Mouse (Mus musculus) CH12.LX (cell line): ENCODE data around the gene Jak1. TPM values are rescaled to one million over a fixed set of nuclear protein-coding genes. Genes with fewer than 3 reads are reported as not detected.
A peak's percentile ranks its signal among the peaks of the same experiment; 100 is the strongest.
"Not testable (repeated sequence)": the region's sequence is repeated elsewhere in the genome, so short reads cannot be mapped to it uniquely, and the experiment has no call there.

Source experiments
- DNase-seq: peaks from one replicate; pipeline ENCODE4 v3.0.0-alpha.2; 2013; ENCODE audit errors: extremely low read depth
- H3K27ac ChIP-seq: 2 replicates; pipeline ENCODE4 v1.5.1; 2012; ENCODE audit warnings: low read depth, mild to moderate bottlenecking, control low read depth, moderate library complexity; ENCODE audit not compliant: insufficient read depth
- H3K27me3 ChIP-seq: replicated peaks from 2 replicates; pipeline ENCODE3; 2012; ENCODE audit warnings: inconsistent platforms
- H3K36me3 ChIP-seq, 2 experiments: replicated peaks in 1 of 2; 2 replicates each; pipeline versions ENCODE3 to v1.6.1; 2012; ENCODE audit warnings: inconsistent platforms in 1 of 2, low read length in 1 of 2, mild to moderate bottlenecking in 1 of 2, mixed read lengths in 1 of 2, moderate library complexity in 1 of 2; ENCODE audit not compliant: control insufficient read depth in 1 of 2, insufficient read depth in 1 of 2
- H3K4me1 ChIP-seq, 2 experiments: 2 replicates each; pipeline ENCODE4 v1.6.1; 2012; ENCODE audit warnings: inconsistent platforms in 1 of 2, moderate library complexity in 1 of 2; ENCODE audit not compliant: insufficient read depth in 2 of 2, control insufficient read depth in 1 of 2
- H3K4me2 ChIP-seq: 2 replicates; pipeline ENCODE4 v1.6.1; 2012; ENCODE audit warnings: low read depth, mild to moderate bottlenecking, control low read depth; ENCODE audit not compliant: poor library complexity, insufficient read depth, severe bottlenecking
- H3K4me3 ChIP-seq, 3 experiments: fragments of 150-350 bp in 1 of 3; sonication (generic) in 1 of 3; replicated peaks in 1 of 3; 2 replicates each; pipeline versions ENCODE3 to v1.5.1; 2011 to 2012; ENCODE audit warnings: low read depth in 2 of 3, low read length in 2 of 3, mild to moderate bottlenecking in 2 of 3, moderate library complexity in 2 of 3, control low read depth in 1 of 3, improper control_type of control experiment in 1 of 3, inconsistent platforms in 1 of 3, mixed read lengths in 1 of 3; ENCODE audit not compliant: poor library complexity in 1 of 3
- H3K79me2 ChIP-seq: replicated peaks from 2 replicates; pipeline ENCODE4 v1.6.1; 2012; ENCODE audit warnings: mild to moderate bottlenecking, moderate library complexity; ENCODE audit not compliant: control insufficient read depth, poor library complexity, insufficient read depth, severe bottlenecking; ENCODE audit errors: extremely low read depth
- H3K9ac ChIP-seq: 2 replicates; pipeline ENCODE4 v1.6.1; 2012; ENCODE audit warnings: low read depth, mild to moderate bottlenecking, control low read depth, moderate library complexity; ENCODE audit not compliant: insufficient read depth
- H3K9me3 ChIP-seq: replicated peaks from 2 replicates; pipeline ENCODE3; 2012; ENCODE audit warnings: low read length, inconsistent platforms, mixed read lengths
- CTCF ChIP-seq, 2 experiments: IDR thresholded peaks in 1 of 2; conservative IDR thresholded peaks in 1 of 2; 2 replicates each; pipeline ENCODE4 v1.5.1; 2011 to 2012; ENCODE audit warnings: low read depth in 2 of 2, low read length in 2 of 2, improper control_type of control experiment in 1 of 2, inconsistent platforms in 1 of 2, mild to moderate bottlenecking in 1 of 2, moderate library complexity in 1 of 2
- ELF1 ChIP-seq: IDR thresholded peaks from 2 replicates; pipeline ENCODE4 v1.6.1; 2014; ENCODE audit warnings: low read depth, mild to moderate bottlenecking, inconsistent platforms, low read length, improper control_type of control experiment
- ETS1 ChIP-seq: conservative IDR thresholded peaks from 2 replicates; pipeline ENCODE4 v1.6.1; 2012; ENCODE audit warnings: low read depth, mild to moderate bottlenecking, inconsistent platforms, low read length, improper control_type of control experiment, moderate library complexity
- JUND ChIP-seq: conservative IDR thresholded peaks from 2 replicates; pipeline ENCODE4 v1.6.1; 2011; ENCODE audit warnings: low read depth, low read length, improper control_type of control experiment
- KAT2A ChIP-seq: IDR thresholded peaks from 2 replicates; pipeline ENCODE4 v1.6.1; 2012; ENCODE audit warnings: low read length, improper control_type of control experiment, inconsistent platforms; ENCODE audit not compliant: insufficient replicate concordance
- MAFK ChIP-seq: IDR thresholded peaks from 2 replicates; pipeline ENCODE4 v1.6.1; 2011; ENCODE audit warnings: low read length, improper control_type of control experiment; ENCODE audit not compliant: insufficient replicate concordance
- MXI1 ChIP-seq: IDR thresholded peaks from 2 replicates; pipeline ENCODE4 v1.6.1; 2011; ENCODE audit warnings: mild to moderate bottlenecking, low read depth, low read length, improper control_type of control experiment
- MYC ChIP-seq: IDR thresholded peaks from 2 replicates; pipeline ENCODE4 v1.6.1; 2011; ENCODE audit warnings: low read depth, mild to moderate bottlenecking, improper control_type of control experiment, low read length
- NELFE ChIP-seq: IDR thresholded peaks from 2 replicates; pipeline ENCODE4 v1.6.1; 2011; ENCODE audit warnings: low read depth, low read length, improper control_type of control experiment
- RAD21 ChIP-seq: IDR thresholded peaks from 2 replicates; pipeline ENCODE4 v1.6.1; 2011; ENCODE audit warnings: low read depth, mild to moderate bottlenecking, low read length, improper control_type of control experiment, moderate library complexity
- RCOR1 ChIP-seq: conservative IDR thresholded peaks from 2 replicates; pipeline ENCODE4 v1.6.1; 2012; ENCODE audit warnings: low read depth, mild to moderate bottlenecking, inconsistent platforms, low read length, improper control_type of control experiment
- SIN3A ChIP-seq: IDR thresholded peaks from 2 replicates; pipeline ENCODE4 v1.6.1; 2012; ENCODE audit warnings: low read length, improper control_type of control experiment, inconsistent platforms
- SMC3 ChIP-seq: IDR thresholded peaks from 2 replicates; pipeline ENCODE4 v1.6.1; 2011; ENCODE audit warnings: low read depth, low read length, improper control_type of control experiment
- ZC3H11A ChIP-seq: IDR thresholded peaks from 2 replicates; pipeline ENCODE4 v1.6.1; 2012; ENCODE audit warnings: low read depth, mild to moderate bottlenecking, inconsistent platforms, low read length, improper control_type of control experiment
- ZKSCAN1 ChIP-seq: IDR thresholded peaks from 2 replicates; pipeline ENCODE4 v1.6.1; 2012; ENCODE audit warnings: low read depth, inconsistent platforms, low read length, improper control_type of control experiment, borderline replicate concordance
- dilution Hi-C: fragments of 300-500 bp; cut with MboI; formaldehyde crosslinking; loops from 2 replicates; pipeline ENCODE4 v1.14.3; 2020; ENCODE audit warnings: low sequenced_read_pairs; ENCODE audit not compliant: extremely low pct_unique_long_range_greater_than_20kb, extremely low pct_ligation_motif_present
- in situ Hi-C: fragments of 300-500 bp; cut with MboI; formaldehyde crosslinking; loops from 3 replicates; pipeline ENCODE4 v1.14.3; 2019; ENCODE audit warnings: low sequenced_read_pairs, low pct_ligation_motif_present, low pct_unique_long_range_greater_than_20kb, mixed read lengths
- polyA plus RNA-seq: library from polyadenylated mRNA; unstranded; fragments of >175 nt; gene quantifications from 2 replicates; pipeline ENCODE4 v1.2.1, GENCODE M21; 2012; ENCODE audit warnings: low read depth; ENCODE audit not compliant: insufficient read length
- total RNA-seq, 2 experiments: library from RNA; depleted of rRNA; stranded (reverse); fragments of 300-350 nt in 1 of 2; fragments of >200 nt in 1 of 2; gene quantifications; 2 replicates each; pipeline ENCODE4 v1.2.3; 2012 to 2014

The Jak1 gene
- total and polyA plus RNA-seq, 3 experiments: 28.6 to 51.4 (median 33.9) TPM

DNA sequence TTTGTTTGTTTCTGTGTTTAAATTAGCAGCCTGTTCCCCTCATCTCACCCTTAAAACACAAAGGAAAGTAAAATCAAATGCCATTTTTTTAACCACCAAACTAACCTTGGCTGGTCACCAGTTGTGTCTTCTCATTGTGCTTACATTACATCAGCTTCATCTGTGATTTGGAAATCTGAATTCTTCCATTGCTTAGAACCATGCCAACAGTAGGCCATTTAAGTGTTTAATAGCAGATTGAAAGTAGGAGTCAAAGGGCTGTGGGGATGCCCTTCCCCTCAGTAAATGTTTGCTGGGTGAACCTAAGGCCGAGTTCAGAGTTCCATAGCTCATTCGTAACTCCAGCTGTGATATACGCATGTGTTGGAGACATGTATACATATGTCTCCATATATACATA is 10.8 kb upstream of the Jak1 start:
- H3K27ac ChIP-seq: no peak overlapping the region
- DNase-seq: no peak
- in situ Hi-C loops: no loop called here
- dilution Hi-C loops: no loop called here
- no peaks in the 10 kb centered on the region for H3K9me3 ChIP-seq
- no peaks in the 10 kb centered on the region for H3K36me3 ChIP-seq
- peak overlapping the region; percentile 31; the same call in 1 of the 2 replicates for H3K4me2 ChIP-seq
- no peaks in the 10 kb centered on the region for H3K79me2 ChIP-seq
- TF ChIP-seq KAT2A (no peak), CTCF (conservative IDR thresholded peaks at IDR 0.05 in 1 of 2, IDR thresholded peaks at IDR 0.05 in 1 of 2; ENCODE audit: low read depth in 2 of 2, low read length in 2 of 2) (no peak), SMC3 (no peak), ELF1 (no peak), MYC (no peak), ZC3H11A (no peak), ETS1 (no peak), SIN3A (no peak), JUND (no peak)
- no peaks in the 10 kb centered on the region for H3K27me3 ChIP-seq
- H3K4me1 ChIP-seq: peaks cover 5 to 37% of the 10 kb centered on the region in 2 experiments; a peak in 3 of 4 replicates
- no peak overlapping the region for H3K9ac ChIP-seq
- H3K4me3 ChIP-seq: no peak overlapping the region

DNA sequence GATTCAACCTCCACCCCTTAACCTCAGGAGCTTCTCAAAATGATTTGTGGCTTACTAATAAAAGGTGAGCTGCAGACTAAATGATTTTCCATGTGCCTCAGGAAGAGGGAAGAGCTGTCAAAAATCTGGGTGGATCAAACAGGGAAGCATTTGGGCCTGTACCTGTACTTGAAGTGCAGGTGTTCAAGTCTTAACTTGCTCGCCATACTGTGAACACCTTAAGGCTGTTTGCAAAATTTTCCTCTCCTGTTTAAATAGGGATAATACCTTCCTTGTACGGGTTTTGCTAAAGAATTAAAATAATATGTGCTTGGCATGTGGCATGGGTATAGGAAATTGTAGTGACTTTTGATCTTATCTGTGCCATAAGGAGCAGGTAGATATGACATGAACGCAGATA is 5.7 kb upstream of the Jak1 start:
- in situ Hi-C loops: no loop called here
- H3K9ac ChIP-seq: no peak overlapping the region
- H3K4me3 ChIP-seq: no peak overlapping the region
- no peak for DNase-seq
- H3K79me2 ChIP-seq: no peaks in the 10 kb centered on the region
- H3K27ac ChIP-seq: no peak overlapping the region
- H3K27me3 ChIP-seq: no peaks in the 10 kb centered on the region
- H3K4me1 ChIP-seq: peaks cover 0 to 13% of the 10 kb centered on the region in 2 experiments; a peak in 1 of 4 replicates
- H3K4me2 ChIP-seq: no peak overlapping the region
- H3K36me3 ChIP-seq: no peaks in the 10 kb centered on the region
- TF ChIP-seq RAD21 (no peak), NELFE (no peak), ZKSCAN1 (no peak), RCOR1 (no peak), MAFK (no peak), MXI1 (no peak)
- no peaks in the 10 kb centered on the region for H3K9me3 ChIP-seq
- dilution Hi-C loops: no loop called here

DNA sequence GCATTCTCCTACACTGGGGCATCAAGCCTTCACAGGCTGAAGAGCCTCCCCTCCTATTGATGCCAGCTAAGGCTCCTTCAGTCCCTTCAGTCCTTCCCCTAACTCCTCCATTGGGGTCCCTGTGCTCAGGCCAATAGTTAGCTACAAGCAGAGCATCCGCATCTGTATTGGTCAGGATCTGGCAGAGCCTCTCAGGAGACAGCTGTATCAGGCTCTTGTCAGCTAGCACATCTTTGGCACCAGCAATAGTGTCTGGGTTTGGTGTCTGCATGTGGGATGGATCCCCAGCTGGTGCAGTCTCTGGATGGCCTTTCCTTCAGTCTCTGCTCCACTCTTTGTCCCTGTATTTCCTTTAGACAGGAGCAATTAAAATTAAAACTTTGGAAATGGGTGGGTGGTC is 3.4 kb upstream of the Jak1 start:
- H3K9ac ChIP-seq, H3K9me3 ChIP-seq, dilution Hi-C loops, H3K36me3 ChIP-seq, H3K4me2 ChIP-seq, H3K27ac ChIP-seq, H3K27me3 ChIP-seq, H3K4me3 ChIP-seq, H3K79me2 ChIP-seq, in situ Hi-C loops, DNase-seq: not testable (repeated sequence)
- H3K4me1 ChIP-seq: peaks cover 0 to 15% of the 10 kb centered on the region in 2 experiments; a peak in 2 of 4 replicates
